Mouse (Mus musculus): ENCODE results near the gene Rpl22. TPM values are rescaled to one million over a fixed set of nuclear protein-coding genes. Genes with fewer than 3 reads are reported as not detected.
A peak's percentile ranks its signal among the peaks of the same experiment; 100 is the strongest.

The Rpl22 gene
- polyA plus RNA-seq, 1 experiment from 2014 or later = 178 TPM

- ATAC-seq (ENCODE audit: low FRiP score) = no peak; the same call in 1 of the 2 replicates
- H3K4me3 ChIP-seq (replicated peaks; ENCODE audit: low read length) = peak overlapping the region; percentile 97
- no peaks in the 10 kb centered on the region for H3K9me3 ChIP-seq (ENCODE audit: control insufficient read depth, low read length)
- H3K4me1 ChIP-seq (replicated peaks; ENCODE audit: control insufficient read depth, insufficient read depth, low read length) = peaks cover 12% of the 10 kb centered on the region
- no peak overlapping the region for H3K9ac ChIP-seq
- peaks cover 20% of the 10 kb centered on the region for H3K36me3 ChIP-seq (replicated peaks; ENCODE audit: control insufficient read depth, insufficient read depth)
- no peaks in the 10 kb centered on the region for H3K27me3 ChIP-seq (ENCODE audit: control insufficient read depth, insufficient read depth, low read length)
- no peak for DNase-seq (ENCODE audit: low spot score)
- 57% methylated on average over 16 of the region's 16 CpGs for WGBS
- H3K4me2 ChIP-seq (replicated peaks) = peak overlapping the region; percentile 88
- no peak overlapping the region for H3K27ac ChIP-seq
Measured at GRCm38 (mm10) chr4:152324641-152325562, 640 bp upstream of the Rpl22 start.

DNA sequence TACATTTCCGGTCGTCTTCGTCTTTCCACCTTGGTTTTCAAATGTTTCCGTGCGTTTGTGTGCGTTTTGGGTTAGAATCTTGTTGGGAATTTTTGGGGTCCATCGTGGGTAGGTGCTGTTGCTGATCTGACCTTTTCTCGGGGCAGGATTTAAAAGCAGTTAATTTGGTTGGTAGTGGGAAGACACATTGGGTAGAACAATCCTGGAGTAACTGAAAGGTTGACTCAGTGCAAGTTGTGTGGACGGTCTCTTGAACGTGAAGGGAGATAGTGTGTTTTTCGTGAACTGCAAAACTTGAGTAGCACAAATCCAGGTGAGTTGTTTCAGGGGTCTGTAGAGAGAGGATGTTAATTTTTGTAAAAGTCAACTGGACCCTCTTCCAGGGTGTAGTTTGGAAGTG, 1.0 kb downstream of the Rpl22 start:
- ATAC-seq (ENCODE audit: low FRiP score) = no peak
- peaks cover 12% of the 10 kb centered on the region for H3K4me1 ChIP-seq (replicated peaks; ENCODE audit: control insufficient read depth, insufficient read depth, low read length)
- H3K4me3 ChIP-seq (replicated peaks; ENCODE audit: low read length) = peak overlapping the region; percentile 97
- H3K36me3 ChIP-seq (replicated peaks; ENCODE audit: control insufficient read depth, insufficient read depth) = peaks cover 36% of the 10 kb centered on the region
- no peak overlapping the region for H3K27ac ChIP-seq
- no peaks in the 10 kb centered on the region for H3K9me3 ChIP-seq (ENCODE audit: control insufficient read depth, low read length)
- H3K9ac ChIP-seq = peak overlapping the region; percentile 95
- H3K4me2 ChIP-seq (replicated peaks) = peak overlapping the region; percentile 88
- DNase-seq (ENCODE audit: low spot score) = no peak
- H3K27me3 ChIP-seq (ENCODE audit: control insufficient read depth, insufficient read depth, low read length) = no peaks in the 10 kb centered on the region
- 3% methylated on average over 11 of the region's 11 CpGs for WGBS

DNA sequence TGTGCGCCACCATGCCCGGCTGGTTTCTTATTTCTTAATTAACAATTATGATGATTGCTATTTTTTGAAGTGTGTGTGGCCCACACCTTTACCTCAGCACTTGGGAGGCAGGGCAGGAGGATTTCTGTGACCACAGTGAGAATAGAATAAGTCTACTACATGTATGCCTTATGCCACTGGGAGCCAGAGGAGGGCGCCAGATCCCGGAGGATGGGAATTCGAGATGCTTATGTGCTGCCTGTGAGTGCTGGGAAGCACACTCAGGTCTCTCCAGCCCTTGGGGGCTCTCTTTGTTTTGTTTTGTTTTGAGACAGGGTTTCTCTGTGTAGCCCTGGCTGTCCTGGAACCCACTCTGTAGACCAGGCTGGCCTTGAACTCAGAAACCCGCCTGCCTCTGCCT, 3.1 kb downstream of the Rpl22 start:
- H3K27ac ChIP-seq = no peak overlapping the region
- H3K27me3 ChIP-seq (ENCODE audit: control insufficient read depth, insufficient read depth, low read length) = no peaks in the 10 kb centered on the region
- no peak overlapping the region for H3K4me3 ChIP-seq (replicated peaks; ENCODE audit: low read length)
- ATAC-seq (ENCODE audit: low FRiP score) = no peak
- H3K36me3 ChIP-seq (replicated peaks; ENCODE audit: control insufficient read depth, insufficient read depth) = peaks cover 58% of the 10 kb centered on the region
- no peak overlapping the region for H3K9ac ChIP-seq
- H3K4me1 ChIP-seq (replicated peaks; ENCODE audit: control insufficient read depth, insufficient read depth, low read length) = peaks cover 12% of the 10 kb centered on the region
- DNase-seq (ENCODE audit: low spot score) = no peak
- 78% methylated on average over 6 of the region's 6 CpGs for WGBS
- H3K9me3 ChIP-seq (ENCODE audit: control insufficient read depth, low read length) = no peaks in the 10 kb centered on the region
- H3K4me2 ChIP-seq (replicated peaks) = no peak overlapping the region

DNA sequence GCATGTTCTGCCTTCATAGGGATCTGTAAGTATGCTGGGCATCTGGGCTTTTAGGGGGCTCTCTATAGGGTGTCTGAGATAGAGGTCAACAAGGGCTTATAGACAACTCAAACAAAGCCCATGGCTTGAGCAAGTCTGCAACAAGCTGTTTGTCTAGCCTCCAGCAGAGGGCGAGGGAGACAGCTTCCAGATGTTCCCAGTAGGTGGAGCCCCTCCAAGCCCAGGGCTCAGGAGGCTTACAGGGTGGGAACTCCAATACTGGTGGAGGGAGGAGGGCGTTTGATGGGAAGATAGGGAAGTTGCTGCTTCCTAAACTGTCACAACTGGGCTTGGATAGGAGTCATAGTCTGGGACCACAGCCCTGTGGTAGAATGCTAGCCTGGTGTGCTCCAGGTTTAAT, 7.4 kb downstream of the Rpl22 start:
- no peak overlapping the region for H3K27ac ChIP-seq
- H3K4me1 ChIP-seq (replicated peaks; ENCODE audit: control insufficient read depth, insufficient read depth, low read length) = no peaks in the 10 kb centered on the region
- ATAC-seq (ENCODE audit: low FRiP score) = peak; percentile 68
- H3K36me3 ChIP-seq (replicated peaks; ENCODE audit: control insufficient read depth, insufficient read depth) = peaks cover 71% of the 10 kb centered on the region
- H3K4me2 ChIP-seq (replicated peaks) = no peak overlapping the region
- WGBS = 30% methylated on average over 2 of the region's 2 CpGs
- no peaks in the 10 kb centered on the region for H3K9me3 ChIP-seq (ENCODE audit: control insufficient read depth, low read length)
- H3K9ac ChIP-seq = no peak overlapping the region
- DNase-seq (ENCODE audit: low spot score) = peak; percentile 79
- H3K4me3 ChIP-seq (replicated peaks; ENCODE audit: low read length) = no peak overlapping the region
- H3K27me3 ChIP-seq (ENCODE audit: control insufficient read depth, insufficient read depth, low read length) = no peaks in the 10 kb centered on the region

GRCm38 (mm10) chr4:152333587-152333986, 8.0 kb downstream of the Rpl22 start:
- 94% methylated on average over 12 of the region's 12 CpGs for WGBS
- H3K27me3 ChIP-seq (ENCODE audit: control insufficient read depth, insufficient read depth, low read length) = no peaks in the 10 kb centered on the region
- no peaks in the 10 kb centered on the region; the same call in 1 of the 2 replicates for H3K4me1 ChIP-seq (replicated peaks; ENCODE audit: control insufficient read depth, insufficient read depth, low read length)
- no peaks in the 10 kb centered on the region for H3K9me3 ChIP-seq (ENCODE audit: control insufficient read depth, low read length)
- ATAC-seq (ENCODE audit: low FRiP score) (no peak), DNase-seq (ENCODE audit: low spot score) (no peak)
- no peak overlapping the region for H3K9ac ChIP-seq
- no peak overlapping the region for H3K4me3 ChIP-seq (replicated peaks; ENCODE audit: low read length)
- no peak overlapping the region for H3K27ac ChIP-seq
- H3K36me3 ChIP-seq (replicated peaks; ENCODE audit: control insufficient read depth, insufficient read depth) = peaks cover 66% of the 10 kb centered on the region
- H3K4me2 ChIP-seq (replicated peaks) = no peak overlapping the region

GRCm38 (mm10) chr4:152337772-152338171, 12.2 kb downstream of the Rpl22 start:
- H3K4me1 ChIP-seq (replicated peaks; ENCODE audit: control insufficient read depth, insufficient read depth, low read length) = peaks cover 27% of the 10 kb centered on the region
- H3K36me3 ChIP-seq (replicated peaks; ENCODE audit: control insufficient read depth, insufficient read depth) = peaks cover 25% of the 10 kb centered on the region
- no peaks in the 10 kb centered on the region for H3K9me3 ChIP-seq (ENCODE audit: control insufficient read depth, low read length)
- 13% methylated on average over 6 of the region's 6 CpGs for WGBS
- H3K27me3 ChIP-seq (ENCODE audit: control insufficient read depth, insufficient read depth, low read length) = peaks cover 15% of the 10 kb centered on the region
- DNase-seq (ENCODE audit: low spot score) (no peak), ATAC-seq (ENCODE audit: low FRiP score) (no peak)
- no peak overlapping the region for H3K4me2 ChIP-seq (replicated peaks)
- H3K9ac ChIP-seq = no peak overlapping the region
- H3K4me3 ChIP-seq (replicated peaks; ENCODE audit: low read length) = no peak overlapping the region
- H3K27ac ChIP-seq = no peak overlapping the region

GRCm38 (mm10) chr4:152338419-152339292, 13.1 kb downstream of the Rpl22 start, which contains the start of gene Chd5:
TSS of gene Chd5 (plus strand) at chr4:152338651.
- under 1% methylated on average over 84 of the region's 120 CpGs for whole genome bisulfite sequencing
- peak within 1 kb of the TSS; percentile 79 for H3K4me3 ChIP-seq (replicated peaks; ENCODE audit: low read length)
- DNase-seq (ENCODE audit: low spot score) (peak; percentile 53), ATAC-seq (ENCODE audit: low FRiP score) (peak; percentile 49)
- peaks cover 16% of the 10 kb centered on the region for H3K36me3 ChIP-seq (replicated peaks; ENCODE audit: control insufficient read depth, insufficient read depth)
- H3K9ac ChIP-seq = peak within 1 kb of the TSS; percentile 92
- peak within 1 kb of the TSS; percentile 93 for H3K4me2 ChIP-seq (replicated peaks)
- peaks cover 33% of the 10 kb centered on the region for H3K4me1 ChIP-seq (replicated peaks; ENCODE audit: control insufficient read depth, insufficient read depth, low read length)
- peaks cover 15% of the 10 kb centered on the region for H3K27me3 ChIP-seq (ENCODE audit: control insufficient read depth, insufficient read depth, low read length)
- H3K9me3 ChIP-seq (ENCODE audit: control insufficient read depth, low read length) = no peaks in the 10 kb centered on the region
- H3K27ac ChIP-seq = peak within 1 kb of the TSS; percentile 83

DNA sequence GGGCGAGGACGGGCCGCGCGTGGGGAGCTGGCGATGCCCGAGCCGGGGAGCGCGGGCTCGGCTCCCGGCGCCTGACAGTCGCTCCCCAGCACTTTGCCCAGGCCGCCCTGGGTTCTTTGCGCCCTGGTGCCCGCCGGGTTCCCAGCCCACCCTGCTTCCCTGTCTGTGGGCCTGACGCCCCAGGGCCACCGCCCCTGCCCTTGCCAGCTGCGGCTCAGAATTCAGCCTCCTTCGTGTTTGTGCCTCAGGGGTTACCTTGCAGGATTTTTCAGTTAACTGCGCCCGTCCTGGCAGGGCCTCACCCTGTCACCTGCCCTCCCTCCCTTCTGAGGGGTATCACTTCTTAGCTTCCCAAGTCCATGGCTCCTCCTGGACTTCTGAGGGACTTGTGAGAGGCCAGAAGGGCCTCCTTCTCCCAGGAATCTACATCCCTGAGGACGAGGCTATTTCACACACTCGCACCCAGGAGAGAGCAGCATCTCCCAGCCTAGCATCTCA, 13.8 kb downstream of the Rpl22 start:
- Histone ChIP-seq H3K9me3 (ENCODE audit: control insufficient read depth, low read length) (no peaks in the 10 kb centered on the region), H3K27me3 (ENCODE audit: control insufficient read depth, insufficient read depth, low read length) (peaks cover 15% of the 10 kb centered on the region), H3K27ac (peak overlapping the region; percentile 83), H3K4me1 (replicated peaks; ENCODE audit: control insufficient read depth, insufficient read depth, low read length) (peaks cover 33% of the 10 kb centered on the region), H3K4me3 (replicated peaks; ENCODE audit: low read length) (peak overlapping the region; percentile 79), H3K4me2 (replicated peaks) (peak overlapping the region; percentile 93), H3K36me3 (replicated peaks; ENCODE audit: control insufficient read depth, insufficient read depth) (peaks cover 9% of the 10 kb centered on the region), H3K9ac (peak overlapping the region; percentile 92)
- WGBS = 0% methylated on average over 16 of the region's 26 CpGs
- no peak for DNase-seq (ENCODE audit: low spot score)
- 0 out of 2 replicates have a peak, but pooled peaks have one; percentile 15 for ATAC-seq (ENCODE audit: low FRiP score)

All from hindbrain, embryonic 14.5 days (tissue).